Mouse (Mus musculus) hindbrain, embryonic 16.5 days (tissue): ENCODE data around the gene Bhlhb9. TPM values are rescaled to one million over a fixed set of nuclear protein-coding genes. Genes with fewer than 3 reads are reported as not detected.
"Not testable (repeated sequence)": the region's sequence is repeated elsewhere in the genome, so short reads cannot be mapped to it uniquely, and the experiment has no call there.

Experiments used
- ATAC-seq: fragments of 200-750 bp; cut with Nextera tagmentation; 2 replicates; pipeline ENCODE4 v1.8.0; 2017; ENCODE audit warnings: moderate TSS enrichment, moderate library complexity
- H3K27ac ChIP-seq: fragments of 300-500 bp; sonication (generic); 2 replicates; pipeline ENCODE4 v1.5.1; 2014; ENCODE audit warnings: low read depth, mild to moderate bottlenecking, control low read depth, low read length, moderate library complexity
- H3K27me3 ChIP-seq: fragments of 300-500 bp; sonication (generic); replicated peaks from 2 replicates; pipeline ENCODE4 v1.6.1; 2014; ENCODE audit warnings: low read length; ENCODE audit not compliant: control insufficient read depth, insufficient read depth
- H3K36me3 ChIP-seq: fragments of 300-500 bp; sonication (generic); 2 replicates; pipeline ENCODE4 v1.6.1; 2014; ENCODE audit warnings: mild to moderate bottlenecking, low read length, moderate library complexity, mixed read lengths; ENCODE audit not compliant: control insufficient read depth, insufficient read depth
- H3K4me1 ChIP-seq: fragments of 300-500 bp; sonication (generic); 2 replicates; pipeline ENCODE4 v1.6.1; 2014; ENCODE audit warnings: low read depth, low read length; ENCODE audit not compliant: control insufficient read depth, insufficient read depth
- H3K4me2 ChIP-seq: fragments of 300-500 bp; sonication (generic); 2 replicates; pipeline ENCODE4 v1.6.1; 2014; ENCODE audit warnings: mild to moderate bottlenecking, low read length, control low read depth, moderate library complexity
- H3K4me3 ChIP-seq: fragments of 300-500 bp; sonication (generic); 2 replicates; pipeline ENCODE4 v1.5.1; 2014; ENCODE audit warnings: mild to moderate bottlenecking, low read length, control low read depth, moderate library complexity
- H3K9ac ChIP-seq: fragments of 300-500 bp; sonication (generic); 2 replicates; pipeline ENCODE4 v1.6.1; 2014; ENCODE audit warnings: low read depth, mild to moderate bottlenecking, control low read depth, low read length, moderate library complexity
- H3K9me3 ChIP-seq: fragments of 300-500 bp; sonication (generic); 2 replicates; pipeline ENCODE4 v1.6.1; 2014; ENCODE audit warnings: mild to moderate bottlenecking, low read length, moderate library complexity; ENCODE audit not compliant: control insufficient read depth
- WGBS: fragments of 180-500 bp; shearing (Covaris S2); extraction: QIAGEN DNeasy Blood & Tissue Kit; methylation state at CpG from one replicate; pipeline ENCODE4 v1.1.7; 2014; 5-methylcytosine and 5-hydroxymethylcytosine counted together
- polyA plus RNA-seq: library from polyadenylated mRNA; unstranded; fragments of >200 nt; fragmentation: Nextera tagmentation; extraction: Ambion mirVana; gene quantifications from 2 replicates; pipeline ENCODE4 v1.2.1, GENCODE M21; 2015

The Bhlhb9 gene
- 114 and 120 TPM in 2 replicates for polyA plus RNA-seq

- 0% methylated on average over 1 of the region's 5 CpGs for WGBS
- peak; percentile 13 for ATAC-seq
- H3K36me3 ChIP-seq, H3K4me1 ChIP-seq, H3K9me3 ChIP-seq, H3K27me3 ChIP-seq: not testable (repeated sequence)
- peak within 1 kb of the TSS; percentile 52 for H3K4me2 ChIP-seq
- H3K9ac ChIP-seq, result peak within 1 kb of the TSS; percentile 80
- H3K4me3 ChIP-seq, result peak within 1 kb of the TSS; percentile 59
- H3K27ac ChIP-seq, result peak within 1 kb of the TSS; percentile 83
Observed at GRCm38 (mm10) chrX:135797212-135797644, at the start of gene Bhlhb9. Gene Bhlhb9 (plus strand): TSS chrX:135797594.

- Histone ChIP-seq H3K4me2 (no peak overlapping the region), H3K36me3 (peaks cover 8% of the 10 kb centered on the region), H3K27me3 (no peaks in the 10 kb centered on the region), H3K4me1 (no peaks in the 10 kb centered on the region), H3K27ac (no peak overlapping the region), H3K4me3 (no peak overlapping the region), H3K9ac (no peak overlapping the region), H3K9me3 (no peaks in the 10 kb centered on the region)
- peak; percentile 61; the same call in 1 of the 2 replicates for ATAC-seq
- WGBS, result 0% methylated on average over 2 of the region's 2 CpGs
Observed at GRCm38 (mm10) chrX:135752832-135753231, 44.6 kb upstream of the Bhlhb9 start.

DNA sequence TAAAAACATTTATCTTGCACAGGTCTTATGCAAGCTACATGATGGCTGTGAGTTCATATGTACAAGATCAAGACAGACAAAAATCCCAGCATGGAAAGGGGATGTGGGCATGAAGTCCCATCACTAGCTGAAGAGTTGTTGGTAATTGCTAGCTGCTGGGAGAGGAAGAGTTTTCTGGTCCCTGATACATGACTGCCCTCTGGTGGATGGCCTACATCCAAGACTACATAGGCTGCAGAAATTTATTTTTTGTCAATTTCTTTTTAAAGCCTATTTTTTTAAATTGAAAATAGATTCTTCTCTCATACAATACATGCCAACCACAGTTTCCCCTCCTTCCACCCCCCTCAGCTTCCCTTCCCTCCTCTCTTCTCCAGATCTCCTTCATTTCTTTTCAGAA, 35.7 kb upstream of the Bhlhb9 start:
- no peak overlapping the region for H3K27ac ChIP-seq
- no peaks in the 10 kb centered on the region for H3K4me1 ChIP-seq
- no peak overlapping the region for H3K4me2 ChIP-seq
- H3K36me3 ChIP-seq, result peaks cover 7% of the 10 kb centered on the region
- H3K27me3 ChIP-seq, result no peaks in the 10 kb centered on the region
- no peak overlapping the region for H3K9ac ChIP-seq
- H3K4me3 ChIP-seq, result no peak overlapping the region
- ATAC-seq, result no peak
- H3K9me3 ChIP-seq, result no peaks in the 10 kb centered on the region

GRCm38 (mm10) chrX:135768043-135768548, 29.3 kb upstream of the Bhlhb9 start:
- H3K9ac ChIP-seq, result no peak overlapping the region
- no peaks in the 10 kb centered on the region for H3K9me3 ChIP-seq
- H3K4me1 ChIP-seq, result no peaks in the 10 kb centered on the region
- WGBS, result 80% methylated on average over 3 of the region's 3 CpGs
- no peak overlapping the region for H3K4me3 ChIP-seq
- no peaks in the 10 kb centered on the region for H3K36me3 ChIP-seq
- no peak overlapping the region for H3K27ac ChIP-seq
- H3K27me3 ChIP-seq, result no peaks in the 10 kb centered on the region
- H3K4me2 ChIP-seq, result no peak overlapping the region
- no peak for ATAC-seq

GRCm38 (mm10) chrX:135768565-135768964, 28.8 kb upstream of the Bhlhb9 start:
- Histone ChIP-seq H3K4me2 (no peak overlapping the region), H3K4me3 (no peak overlapping the region), H3K36me3 (no peaks in the 10 kb centered on the region), H3K4me1 (no peaks in the 10 kb centered on the region), H3K9me3 (no peaks in the 10 kb centered on the region), H3K27me3 (no peaks in the 10 kb centered on the region), H3K9ac (no peak overlapping the region), H3K27ac (no peak overlapping the region)
- ATAC-seq, result no peak
- WGBS, result 86% methylated on average over 2 of the region's 2 CpGs

DNA sequence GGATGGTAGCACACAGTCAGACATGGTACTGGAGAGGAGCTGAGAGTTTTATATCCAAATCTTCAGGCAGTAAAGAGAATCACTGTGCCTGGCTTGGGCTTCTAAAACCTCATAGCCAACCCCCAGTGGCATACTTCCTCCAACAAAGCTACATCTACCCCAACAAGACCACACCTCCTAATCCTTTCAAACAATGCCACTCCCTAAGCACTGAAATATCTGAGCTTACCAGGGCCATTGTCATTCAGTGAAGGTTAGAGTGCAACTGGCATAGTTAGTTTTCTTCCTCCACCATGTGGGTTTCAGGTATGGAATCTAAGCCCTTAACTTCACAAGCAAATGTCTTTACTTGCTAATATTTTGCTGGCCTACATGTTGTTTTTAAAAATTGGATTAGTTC, 5.9 kb upstream of the Bhlhb9 start:
- Histone ChIP-seq H3K9me3 (no peaks in the 10 kb centered on the region), H3K27me3 (no peaks in the 10 kb centered on the region), H3K9ac (no peak overlapping the region), H3K27ac (no peak overlapping the region), H3K36me3 (no peaks in the 10 kb centered on the region), H3K4me1 (no peaks in the 10 kb centered on the region), H3K4me3 (no peak overlapping the region), H3K4me2 (no peak overlapping the region)
- no peak for ATAC-seq

DNA sequence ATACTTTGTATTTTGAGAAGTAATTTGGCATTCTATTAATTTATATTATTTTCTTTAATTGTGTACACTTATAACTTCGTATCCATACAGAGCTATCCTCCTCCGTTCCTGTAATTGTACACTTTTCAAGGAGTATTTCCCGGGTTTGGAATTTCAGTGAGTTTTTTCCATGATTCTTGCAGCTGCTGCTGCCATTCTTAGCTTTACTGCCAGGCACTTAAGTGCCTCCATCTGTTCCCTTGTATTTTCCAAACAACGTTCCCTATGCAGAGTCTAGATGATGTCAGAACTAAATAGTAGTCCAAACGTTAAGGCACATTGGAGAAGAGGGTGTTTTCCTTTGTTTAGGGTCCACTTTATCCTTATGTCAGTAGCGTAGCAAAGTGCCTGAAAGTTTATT, 5.1 kb upstream of the Bhlhb9 start:
- Histone ChIP-seq H3K4me3 (no peak overlapping the region), H3K9me3 (no peaks in the 10 kb centered on the region), H3K36me3 (no peaks in the 10 kb centered on the region), H3K4me1 (no peaks in the 10 kb centered on the region), H3K4me2 (no peak overlapping the region), H3K9ac (no peak overlapping the region), H3K27ac (no peak overlapping the region), H3K27me3 (no peaks in the 10 kb centered on the region)
- ATAC-seq, result no peak
- 81% methylated on average over 6 of the region's 6 CpGs for WGBS

- H3K9ac ChIP-seq, result peak overlapping the region; percentile 80
- peak overlapping the region; percentile 83 for H3K27ac ChIP-seq
- peak overlapping the region; percentile 46 for H3K4me2 ChIP-seq
- H3K27me3 ChIP-seq, H3K9me3 ChIP-seq, H3K36me3 ChIP-seq, H3K4me1 ChIP-seq: not testable (repeated sequence)
- WGBS, result 29% methylated on average over 17 of the region's 27 CpGs
- peak; percentile 91 for ATAC-seq
- H3K4me3 ChIP-seq, result peak overlapping the region; percentile 59
Observed at GRCm38 (mm10) chrX:135795591-135796304, 1.6 kb upstream of the Bhlhb9 start.

DNA sequence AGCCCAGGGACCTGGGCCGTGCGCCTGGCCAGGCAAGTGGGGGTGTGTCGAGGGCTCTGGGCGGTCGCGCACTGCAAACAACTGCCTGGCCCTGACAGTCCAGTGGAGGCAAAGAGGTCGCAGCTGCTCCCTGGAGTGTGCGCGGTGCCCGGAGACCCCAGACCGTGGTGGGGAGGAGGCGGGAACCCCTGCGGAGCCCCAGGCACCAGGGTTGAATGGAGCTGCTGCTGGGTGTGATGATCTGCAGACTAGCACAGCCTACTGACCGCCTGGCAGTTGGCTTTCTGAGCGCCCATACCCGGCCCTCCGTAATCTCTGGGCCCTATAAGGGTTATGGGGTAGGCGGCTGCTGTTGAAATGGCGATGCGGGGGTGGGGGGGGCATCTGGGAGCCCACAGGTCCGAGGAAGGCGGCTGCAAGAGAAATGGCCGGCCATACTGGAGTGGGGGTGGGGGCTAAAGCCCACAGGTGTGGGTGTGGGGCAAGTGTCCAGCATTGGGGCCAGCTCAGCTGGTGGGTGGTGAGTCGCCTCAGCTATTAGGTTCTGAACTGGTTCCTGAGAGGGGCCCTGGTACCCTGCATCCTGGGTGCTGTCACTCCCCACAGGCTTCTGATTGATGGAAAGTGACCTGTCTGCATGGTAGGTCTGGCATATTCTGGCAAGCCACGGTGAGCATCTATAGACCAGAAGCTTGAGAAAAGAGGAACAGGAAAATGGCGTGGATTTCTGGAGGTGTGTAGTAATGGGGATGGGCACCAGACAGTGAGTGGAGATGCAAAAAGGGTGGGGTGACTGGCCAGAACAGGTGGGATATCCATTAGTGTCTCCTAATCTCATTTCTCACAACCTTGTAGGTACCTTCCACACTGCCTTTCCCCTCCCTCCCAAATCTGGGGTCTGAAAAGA, 836 bp upstream of the Bhlhb9 start:
- ATAC-seq, result peak; percentile 73
- not testable (repeated sequence) for H3K27me3 ChIP-seq, H3K4me1 ChIP-seq, H3K9me3 ChIP-seq, H3K36me3 ChIP-seq
- Histone ChIP-seq H3K4me2 (peak overlapping the region; percentile 52), H3K9ac (peak overlapping the region; percentile 80), H3K27ac (peak overlapping the region; percentile 83), H3K4me3 (peak overlapping the region; percentile 59)
- 14% methylated on average over 12 of the region's 26 CpGs for WGBS
